Mouse (Mus musculus) forebrain, embryonic 15.5 days (tissue): ENCODE data around the gene Prkra. TPM values are rescaled to one million over a fixed set of nuclear protein-coding genes. Genes with fewer than 3 reads are reported as not detected.

Experiments used
- ATAC-seq: fragments of 200-750 bp; cut with Nextera tagmentation; replicated peaks from 2 replicates; pipeline ENCODE4 v1.8.0; 2017; ENCODE audit warnings: mild to moderate bottlenecking, moderate TSS enrichment, moderate library complexity
- H3K27ac ChIP-seq: fragments of 300-500 bp; sonication (generic); replicated peaks from 2 replicates; pipeline ENCODE4 v1.5.1; 2015; ENCODE audit warnings: mild to moderate bottlenecking, inconsistent platforms
- H3K27me3 ChIP-seq: fragments of 300-500 bp; sonication (generic); 2 replicates; pipeline ENCODE4 v1.6.1; 2015; ENCODE audit warnings: inconsistent platforms
- H3K36me3 ChIP-seq: fragments of 300-500 bp; sonication (generic); 2 replicates; pipeline ENCODE4 v1.6.1; 2015; ENCODE audit warnings: mild to moderate bottlenecking, inconsistent platforms
- H3K4me1 ChIP-seq: fragments of 300-500 bp; sonication (generic); 2 replicates; pipeline ENCODE4 v1.6.1; 2015; ENCODE audit warnings: inconsistent platforms
- H3K4me2 ChIP-seq: fragments of 300-500 bp; sonication (generic); replicated peaks from 2 replicates; pipeline ENCODE4 v1.6.1; 2015; ENCODE audit warnings: mild to moderate bottlenecking, inconsistent platforms
- H3K4me3 ChIP-seq: fragments of 300-500 bp; sonication (generic); 2 replicates; pipeline ENCODE4 v1.5.1; 2015; ENCODE audit warnings: mild to moderate bottlenecking, inconsistent platforms
- H3K9ac ChIP-seq: fragments of 300-500 bp; sonication (generic); replicated peaks from 2 replicates; pipeline ENCODE4 v1.6.1; 2015; ENCODE audit warnings: mild to moderate bottlenecking, inconsistent platforms
- H3K9me3 ChIP-seq: fragments of 300-500 bp; sonication (generic); 2 replicates; pipeline ENCODE4 v1.6.1; 2016; ENCODE audit warnings: inconsistent platforms
- WGBS: fragments of 180-500 bp; shearing (Covaris S2); methylation state at CpG from one replicate; pipeline ENCODE4 v1.1.7; 2015; ENCODE audit warnings: mixed read lengths; 5-methylcytosine and 5-hydroxymethylcytosine counted together
- polyA plus RNA-seq: library from polyadenylated mRNA; unstranded; fragments of >200 nt; fragmentation: Nextera tagmentation; extraction: Ambion mirVana; gene quantifications from 2 replicates; pipeline ENCODE4 v1.2.1, GENCODE M21; 2015

Prkra gene
- polyA plus RNA-seq, 1 experiment from 2014 or later = 90.8 TPM

DNA sequence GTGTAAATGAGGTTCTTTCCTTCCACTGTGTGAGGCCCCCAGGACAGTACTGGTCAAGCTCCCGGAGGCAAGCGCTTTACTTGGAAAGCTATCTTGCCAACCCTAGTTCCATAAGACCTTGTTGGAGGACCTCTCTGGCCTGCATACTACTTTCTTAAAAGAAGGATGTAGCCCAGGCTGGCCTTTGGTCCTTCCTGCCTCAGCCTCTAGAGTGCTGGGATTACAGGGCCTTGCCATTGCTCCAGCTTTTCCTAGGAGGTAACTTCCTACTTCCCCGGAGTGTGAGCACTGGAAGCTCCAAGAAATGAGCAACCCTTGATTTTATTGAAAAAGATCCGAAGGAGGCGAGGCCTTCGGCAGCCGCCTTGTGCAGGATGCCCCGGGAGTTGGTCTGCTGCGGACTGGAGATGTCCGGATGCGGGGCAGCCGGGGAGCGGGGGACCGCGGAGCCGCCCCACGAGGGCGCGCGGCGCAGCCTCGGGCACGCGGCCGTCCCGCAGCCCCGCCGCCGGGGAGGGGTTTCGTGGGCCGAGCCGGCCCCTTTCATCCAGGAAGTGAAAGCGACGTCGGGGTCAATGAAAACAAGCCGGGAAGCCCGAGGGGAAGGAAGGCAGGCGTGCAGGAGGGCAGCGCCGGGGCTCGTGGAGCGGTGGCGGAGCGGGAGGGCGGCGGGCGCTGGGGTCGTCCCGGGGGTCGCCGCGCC is 27.1 kb upstream of the Prkra start, which contains the start of gene Plekha3:
Plekha3 (plus strand) TSS at position 557 of the 703 bp plus-strand sequence.
- Histone ChIP-seq H3K4me3 (peak within 1 kb of the TSS; percentile 80), H3K9ac (peak within 1 kb of the TSS; percentile 73), H3K36me3 (no peaks in the 10 kb centered on the region), H3K9me3 (no peaks in the 10 kb centered on the region), H3K4me2 (peak within 1 kb of the TSS; percentile 70), H3K27me3 (no peaks in the 10 kb centered on the region), H3K4me1 (peaks cover 43% of the 10 kb centered on the region), H3K27ac (peak within 1 kb of the TSS; percentile 86)
- peak; percentile 70 for ATAC-seq
- WGBS = 4% methylated on average over 51 of the region's 52 CpGs

DNA sequence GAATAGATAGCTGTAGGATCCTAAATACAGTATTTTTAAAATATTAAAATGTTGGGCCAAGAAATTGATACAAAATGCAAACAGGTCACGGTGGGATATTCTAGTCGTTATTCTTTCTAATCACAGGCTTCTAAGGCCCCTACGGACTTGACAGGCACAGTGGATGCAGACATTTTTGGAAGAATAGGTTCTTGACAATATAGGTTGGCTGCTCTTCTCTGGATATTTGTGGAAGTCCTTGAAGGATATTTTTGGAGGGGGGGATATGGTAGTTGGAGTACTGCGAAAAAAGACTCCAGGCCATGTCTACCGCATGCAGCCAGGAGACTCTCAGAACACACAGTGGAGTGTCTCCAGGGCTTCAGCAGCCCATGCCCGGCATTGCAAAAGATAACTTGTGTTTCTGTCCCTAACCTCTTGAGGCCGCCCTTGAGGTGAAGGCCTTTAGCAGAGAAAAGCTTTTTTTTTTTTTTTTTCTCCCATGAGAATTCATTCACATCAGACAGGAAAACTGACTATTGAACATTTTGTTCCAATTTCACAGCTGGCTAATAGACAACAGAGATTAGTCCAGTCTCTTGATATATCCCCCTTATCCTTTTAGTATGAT is 25.8 kb upstream of the Prkra start:
- 40% methylated on average over 7 of the region's 7 CpGs for WGBS
- no peaks in the 10 kb centered on the region for H3K9me3 ChIP-seq
- no peaks in the 10 kb centered on the region for H3K36me3 ChIP-seq
- peak overlapping the region; percentile 83; the same call in 1 of the 2 replicates for H3K27ac ChIP-seq
- no peak overlapping the region for H3K9ac ChIP-seq
- ATAC-seq = no peak
- H3K4me1 ChIP-seq = peaks cover 43% of the 10 kb centered on the region
- H3K4me2 ChIP-seq = peak overlapping the region; percentile 70
- H3K27me3 ChIP-seq = no peaks in the 10 kb centered on the region
- H3K4me3 ChIP-seq = peak overlapping the region; percentile 50

GRCm38 (mm10) chr2:76672966-76673392 is 25.2 kb upstream of the Prkra start, which contains the start of gene Fkbp7:
Gene Fkbp7, minus strand, starts transcription at chr2:76673116.
- WGBS = 0% methylated on average over 17 of the region's 17 CpGs
- Histone ChIP-seq H3K27me3 (no peaks in the 10 kb centered on the region), H3K27ac (peak within 1 kb of the TSS; percentile 83), H3K4me1 (peaks cover 43% of the 10 kb centered on the region), H3K9me3 (no peaks in the 10 kb centered on the region), H3K4me3 (peak within 1 kb of the TSS; percentile 50), H3K4me2 (peak within 1 kb of the TSS; percentile 70), H3K36me3 (no peaks in the 10 kb centered on the region), H3K9ac (peak within 1 kb of the TSS; percentile 63)
- ATAC-seq = peak; percentile 94

- ATAC-seq = no peak
- Histone ChIP-seq H3K27ac (peak overlapping the region; percentile 83), H3K4me2 (peak overlapping the region; percentile 70), H3K9ac (peak overlapping the region; percentile 63), H3K4me1 (peaks cover 37% of the 10 kb centered on the region), H3K9me3 (no peaks in the 10 kb centered on the region), H3K4me3 (peak overlapping the region; percentile 50), H3K27me3 (no peaks in the 10 kb centered on the region), H3K36me3 (no peaks in the 10 kb centered on the region)
- WGBS = 33% methylated on average over 9 of the region's 9 CpGs
Observed at GRCm38 (mm10) chr2:76672134-76672745, 24.4 kb upstream of the Prkra start.

DNA sequence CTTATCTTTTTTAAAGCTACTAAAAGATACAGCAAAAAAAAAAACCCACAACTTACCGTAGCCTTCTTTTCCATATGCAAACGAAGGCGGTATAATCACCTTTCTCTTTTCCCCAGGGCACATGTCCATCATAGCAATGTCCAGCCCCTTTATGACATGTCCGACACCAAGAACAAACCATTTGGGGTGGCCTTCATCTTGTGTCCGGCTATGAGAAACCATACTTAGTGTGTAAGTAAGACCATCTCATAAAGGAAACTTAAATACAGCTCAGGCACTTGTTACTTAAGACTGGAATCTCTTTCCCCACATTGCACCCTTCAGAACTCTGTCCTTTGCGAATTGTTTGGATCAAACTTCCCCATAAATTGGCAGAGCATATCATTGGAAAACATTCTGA is 23.8 kb upstream of the Prkra start:
- no peak for ATAC-seq

DNA sequence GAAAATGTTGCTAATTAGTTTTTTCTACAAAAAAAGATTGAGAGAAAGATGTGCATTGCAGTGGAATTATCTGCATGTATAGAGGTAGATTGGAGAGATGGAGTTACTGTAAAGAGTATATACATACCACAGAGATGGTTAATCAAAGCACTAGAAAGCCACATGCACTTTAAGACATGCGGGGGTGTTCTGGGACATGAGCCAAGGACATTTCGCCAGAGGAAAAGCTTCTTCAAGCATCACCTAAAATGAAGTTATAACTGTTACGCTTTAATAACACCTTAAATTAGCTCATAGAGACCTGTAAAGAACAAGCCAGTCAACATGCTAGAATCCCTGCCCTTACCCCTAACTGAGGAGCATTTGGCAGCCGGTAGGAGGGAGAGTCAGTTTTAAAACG is 19.4 kb upstream of the Prkra start:
- no peak overlapping the region for H3K27ac ChIP-seq
- WGBS = 72% methylated on average over 5 of the region's 5 CpGs
- H3K9ac ChIP-seq = no peak overlapping the region

More for the DNA sequence above, 23.8 kb upstream of the Prkra start:
- H3K27me3 ChIP-seq = no peaks in the 10 kb centered on the region
- 0 out of 2 replicates have a peak, but pooled peaks cover 2% of the 10 kb centered on the region for H3K36me3 ChIP-seq
- H3K27ac ChIP-seq = no peak overlapping the region
- H3K4me2 ChIP-seq = peak overlapping the region; percentile 70
- H3K4me1 ChIP-seq = peaks cover 31% of the 10 kb centered on the region
- peak overlapping the region; percentile 63; the same call in 1 of the 2 replicates for H3K9ac ChIP-seq
- no peaks in the 10 kb centered on the region for H3K9me3 ChIP-seq
- H3K4me3 ChIP-seq = peak overlapping the region; percentile 50
- 88% methylated on average over 6 of the region's 6 CpGs for WGBS

GRCm38 (mm10) chr2:76665531-76665930 is 17.7 kb upstream of the Prkra start:
- Histone ChIP-seq H3K4me3 (no peak overlapping the region), H3K36me3 (peaks cover 21% of the 10 kb centered on the region), H3K9ac (no peak overlapping the region), H3K27ac (no peak overlapping the region), H3K9me3 (no peaks in the 10 kb centered on the region), H3K4me1 (0 out of 2 replicates have a peak, but pooled peaks cover 3% of the 10 kb centered on the region), H3K4me2 (no peak overlapping the region), H3K27me3 (no peaks in the 10 kb centered on the region)
- ATAC-seq = no peak
- WGBS = 96% methylated on average over 7 of the region's 7 CpGs

More for the DNA sequence above, 19.4 kb upstream of the Prkra start:
- H3K9me3 ChIP-seq = no peaks in the 10 kb centered on the region
- no peak overlapping the region for H3K4me2 ChIP-seq
- H3K4me1 ChIP-seq = peaks cover 11% of the 10 kb centered on the region
- no peak for ATAC-seq
- H3K27me3 ChIP-seq = no peaks in the 10 kb centered on the region
- H3K4me3 ChIP-seq = no peak overlapping the region
- peaks cover 19% of the 10 kb centered on the region for H3K36me3 ChIP-seq

GRCm38 (mm10) chr2:76659419-76659818 is 11.6 kb upstream of the Prkra start:
- Histone ChIP-seq H3K9me3 (no peaks in the 10 kb centered on the region), H3K27ac (no peak overlapping the region), H3K4me1 (no peaks in the 10 kb centered on the region), H3K4me3 (no peak overlapping the region), H3K27me3 (no peaks in the 10 kb centered on the region), H3K36me3 (peaks cover 11% of the 10 kb centered on the region), H3K4me2 (no peak overlapping the region), H3K9ac (no peak overlapping the region)
- 24% methylated on average over 7 of the region's 8 CpGs for WGBS
- ATAC-seq = no peak

DNA sequence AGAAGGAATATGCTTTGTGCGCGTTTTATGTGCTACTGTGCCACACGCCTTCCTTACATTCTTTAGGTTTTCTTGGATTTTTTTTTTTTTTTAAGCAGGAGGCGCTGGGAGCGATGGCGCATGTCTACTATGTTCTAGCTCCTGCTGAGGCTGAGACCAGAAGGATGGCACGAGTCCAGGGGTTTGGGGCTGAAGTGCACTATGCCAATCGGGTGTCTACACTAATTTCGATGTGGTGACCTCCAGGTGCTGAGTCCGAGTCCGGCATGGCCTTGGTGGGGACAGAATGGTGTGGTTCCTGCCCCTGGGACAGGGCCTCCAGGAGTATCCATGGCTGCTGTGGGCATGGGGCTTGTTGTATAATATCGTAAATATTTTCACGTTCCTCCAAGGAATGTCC is 10.7 kb upstream of the Prkra start:
- Histone ChIP-seq H3K4me2 (no peak overlapping the region), H3K27ac (no peak overlapping the region), H3K36me3 (0 out of 2 replicates have a peak, but pooled peaks cover 2% of the 10 kb centered on the region), H3K4me1 (no peaks in the 10 kb centered on the region), H3K4me3 (no peak overlapping the region), H3K9me3 (no peaks in the 10 kb centered on the region), H3K27me3 (no peaks in the 10 kb centered on the region), H3K9ac (no peak overlapping the region)
- 82% methylated on average over 13 of the region's 13 CpGs for WGBS
- ATAC-seq = no peak

DNA sequence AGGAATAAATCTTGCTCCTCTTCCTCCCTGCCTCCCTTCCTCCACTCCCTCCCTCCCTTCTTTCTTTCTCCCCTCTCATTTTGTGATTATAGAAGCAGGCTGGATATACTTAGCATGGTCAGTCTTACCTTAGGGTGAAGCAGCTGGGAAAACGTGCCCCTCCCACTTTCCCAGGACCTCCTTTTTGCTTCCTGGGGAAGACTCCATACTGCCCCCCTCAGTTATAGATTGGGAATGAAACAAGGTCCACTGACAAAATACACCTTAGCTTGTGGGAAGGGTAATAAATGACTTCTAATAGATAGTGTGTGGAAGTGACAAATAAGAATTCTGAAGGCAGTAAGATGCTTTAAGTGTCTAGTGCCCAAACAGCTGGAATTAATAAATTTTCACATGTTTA is 8.2 kb upstream of the Prkra start:
- no peaks in the 10 kb centered on the region for H3K27me3 ChIP-seq
- no peak overlapping the region for H3K4me3 ChIP-seq
- H3K36me3 ChIP-seq = no peaks in the 10 kb centered on the region
- no peaks in the 10 kb centered on the region for H3K4me1 ChIP-seq
- H3K27ac ChIP-seq = no peak overlapping the region
- ATAC-seq = no peak
- no peaks in the 10 kb centered on the region for H3K9me3 ChIP-seq
- WGBS = 30% methylated on average over 1 of the region's 1 CpGs
- no peak overlapping the region for H3K9ac ChIP-seq
- H3K4me2 ChIP-seq = no peak overlapping the region

- no peak overlapping the region for H3K4me2 ChIP-seq
- H3K9ac ChIP-seq = no peak overlapping the region
- H3K4me3 ChIP-seq = no peak overlapping the region
- no peaks in the 10 kb centered on the region for H3K27me3 ChIP-seq
- H3K36me3 ChIP-seq = no peaks in the 10 kb centered on the region
- H3K4me1 ChIP-seq = no peaks in the 10 kb centered on the region
- no peaks in the 10 kb centered on the region for H3K9me3 ChIP-seq
- H3K27ac ChIP-seq = no peak overlapping the region
- ATAC-seq = no peak
- 76% methylated on average over 3 of the region's 3 CpGs for WGBS
Observed at GRCm38 (mm10) chr2:76655444-76655843, 7.6 kb upstream of the Prkra start.

DNA sequence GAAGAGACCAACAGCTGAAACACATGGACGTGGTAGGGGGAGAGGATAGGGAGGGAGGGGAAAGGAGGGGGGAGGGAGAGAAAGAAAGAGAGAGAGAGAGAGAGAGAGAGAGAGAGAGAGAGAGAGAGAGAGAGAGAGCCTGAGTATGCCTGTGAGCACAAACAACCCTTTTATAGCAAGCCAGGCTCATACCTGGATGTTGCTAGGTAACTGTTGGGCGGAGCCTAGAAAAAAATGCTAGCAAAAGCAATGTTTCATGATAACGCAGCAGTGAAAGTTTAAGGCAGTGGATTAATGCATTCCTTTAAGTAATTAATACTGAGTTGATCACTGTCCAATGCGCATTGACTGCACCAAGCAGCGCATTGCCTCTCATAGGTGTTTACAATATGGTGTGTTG is 6.8 kb upstream of the Prkra start:
- H3K4me3 ChIP-seq = no peak overlapping the region
- H3K4me2 ChIP-seq = no peak overlapping the region
- WGBS = 66% methylated on average over 5 of the region's 5 CpGs
- H3K27me3 ChIP-seq = no peaks in the 10 kb centered on the region
- no peak overlapping the region for H3K27ac ChIP-seq
- no peaks in the 10 kb centered on the region for H3K4me1 ChIP-seq
- H3K9ac ChIP-seq = no peak overlapping the region
- H3K9me3 ChIP-seq = no peaks in the 10 kb centered on the region
- H3K36me3 ChIP-seq = no peaks in the 10 kb centered on the region
- no peak for ATAC-seq
